In genomic region chr6:97828822-97829719, GRCm38 (mm10) we compare ENCODE assay signal across 12 mouse cellular contexts. TPM values are rescaled to one million over a fixed set of nuclear protein-coding genes. Genes with fewer than 3 reads are reported as not detected.
DNase-seq lines count a peak whose midpoint lies in the region; ATAC-seq lines count a peak whose summit lies in the region.
"Had no signal": no experiment of that assay in that cellular context is flagged by ENCODE, and none has a peak within 500 bp of the region (broad histone marks: within the 10 kb centered on the region; RNA-seq: fewer than 3 reads in every experiment).

No protein-coding gene starts in this region.

- no peak overlapping the region for H3K27ac ChIP-seq in embryonic facial prominence, embryonic 14.5 days (replicated peaks; ENCODE audit: low read depth, low read length)
- H3K27ac ChIP-seq in embryonic facial prominence, embryonic 10.5 days (replicated peaks), result no peak overlapping the region
- H3K27ac ChIP-seq in kidney, embryonic 15.5 days, result peak overlapping the region; percentile 32; the same call in 1 of the 2 replicates
- H3K27ac ChIP-seq in forebrain, embryonic 11.5 days (ENCODE audit: low read depth, low read length), result no peak overlapping the region
- H3K27ac ChIP-seq: liver, embryonic 13.5 days; neural tube, embryonic 12.5 days had no signal

- 50% methylated on average over 13 of the region's 13 CpGs for WGBS in embryonic facial prominence, embryonic 14.5 days
- 77% methylated on average over 13 of the region's 13 CpGs for WGBS in embryonic facial prominence, embryonic 10.5 days
- WGBS in kidney, embryonic 15.5 days, result 32% methylated on average over 13 of the region's 13 CpGs
- WGBS in forebrain, embryonic 11.5 days, result 80% methylated on average over 13 of the region's 13 CpGs

- H3K4me3 ChIP-seq in embryonic facial prominence, embryonic 14.5 days (ENCODE audit: low read depth, low read length), result no peak overlapping the region
- H3K4me3 ChIP-seq in embryonic facial prominence, embryonic 10.5 days, result no peak overlapping the region
- no peak overlapping the region for H3K4me3 ChIP-seq in kidney, embryonic 15.5 days (replicated peaks)
- H3K4me3 ChIP-seq in forebrain, embryonic 11.5 days (ENCODE audit: low read depth, low read length), result no peak overlapping the region
- H3K4me3 ChIP-seq: liver, embryonic 13.5 days; neural tube, embryonic 12.5 days had no signal

- peaks cover 13% of the 10 kb centered on the region for H3K4me1 ChIP-seq in embryonic facial prominence, embryonic 14.5 days (ENCODE audit: control insufficient read depth, insufficient read depth, low read length)
- peaks cover 9% of the 10 kb centered on the region for H3K4me1 ChIP-seq in embryonic facial prominence, embryonic 10.5 days
- peaks cover 14% of the 10 kb centered on the region for H3K4me1 ChIP-seq in kidney, embryonic 15.5 days
- no peaks in the 10 kb centered on the region for H3K4me1 ChIP-seq in forebrain, embryonic 11.5 days (replicated peaks; ENCODE audit: control insufficient read depth, insufficient read depth, low read length)
- H3K4me1 ChIP-seq: liver, embryonic 13.5 days; neural tube, embryonic 12.5 days had no signal

- ATAC-seq in embryonic facial prominence, embryonic 14.5 days (ENCODE audit: low read depth), result no peak
- ATAC-seq in kidney, embryonic 15.5 days (replicated peaks; ENCODE audit: low FRiP score), result no peak
- peak; percentile 83 for ATAC-seq in megakaryocyte, adult 5-6 weeks (ENCODE audit: poor library complexity, severe bottlenecking)
- ATAC-seq in forebrain, embryonic 11.5 days (replicated peaks; ENCODE audit: low FRiP score), result no peak

- H3K27me3 ChIP-seq in embryonic facial prominence, embryonic 14.5 days (replicated peaks; ENCODE audit: control insufficient read depth, insufficient read depth, low read length), result no peaks in the 10 kb centered on the region
- no peaks in the 10 kb centered on the region for H3K27me3 ChIP-seq in embryonic facial prominence, embryonic 10.5 days (replicated peaks; ENCODE audit: low read depth, poor library complexity, severe bottlenecking)
- H3K27me3 ChIP-seq in kidney, embryonic 15.5 days, result no peaks in the 10 kb centered on the region
- no peaks in the 10 kb centered on the region for H3K27me3 ChIP-seq in forebrain, embryonic 11.5 days (ENCODE audit: control insufficient read depth, insufficient read depth, low read length)
- H3K27me3 ChIP-seq: liver, embryonic 13.5 days; neural tube, embryonic 12.5 days had no signal

- H3K9ac ChIP-seq in embryonic facial prominence, embryonic 14.5 days (ENCODE audit: low read depth, low read length), result no peak overlapping the region
- no peak overlapping the region for H3K9ac ChIP-seq in kidney, embryonic 15.5 days
- no peak overlapping the region for H3K9ac ChIP-seq in forebrain, embryonic 11.5 days (ENCODE audit: low read length)
- H3K9ac ChIP-seq: liver, embryonic 13.5 days; neural tube, embryonic 12.5 days had no signal

- peak; percentile 54 for DNase-seq in embryonic facial prominence, embryonic 14.5 days (ENCODE audit: low spot score)
- no peak for DNase-seq in embryonic facial prominence, embryonic 10.5 days (ENCODE audit: low spot score)
- no peak for DNase-seq in kidney, postnatal 14 days
- peak; percentile 60 for DNase-seq in MN1 (ENCODE audit: low spot score)
- DNase-seq in retina, postnatal 1 day, result no peak
- no peak for DNase-seq in forebrain, embryonic 11.5 days (ENCODE audit: low spot score)
- DNase-seq: gastrocnemius, postnatal 36 days; kidney, postnatal 36 days; liver, embryonic 13.5 days had no signal

- no peaks in the 10 kb centered on the region for H3K9me3 ChIP-seq in embryonic facial prominence, embryonic 14.5 days (ENCODE audit: control insufficient read depth, low read length)
- no peaks in the 10 kb centered on the region for H3K9me3 ChIP-seq in embryonic facial prominence, embryonic 10.5 days
- no peaks in the 10 kb centered on the region for H3K9me3 ChIP-seq in kidney, embryonic 15.5 days (replicated peaks)
- no peaks in the 10 kb centered on the region for H3K9me3 ChIP-seq in forebrain, embryonic 11.5 days (ENCODE audit: control insufficient read depth, low read length)
- H3K9me3 ChIP-seq: liver, embryonic 13.5 days; neural tube, embryonic 12.5 days had no signal

- H3K4me2 ChIP-seq in embryonic facial prominence, embryonic 14.5 days (ENCODE audit: low read depth, low read length), result no peak overlapping the region
- no peak overlapping the region for H3K4me2 ChIP-seq in kidney, embryonic 15.5 days
- H3K4me2 ChIP-seq in forebrain, embryonic 11.5 days (ENCODE audit: low read depth, low read length, severe bottlenecking), result no peak overlapping the region
- H3K4me2 ChIP-seq: liver, embryonic 13.5 days; neural tube, embryonic 12.5 days had no signal

- no peaks in the 10 kb centered on the region for H3K36me3 ChIP-seq in embryonic facial prominence, embryonic 14.5 days (ENCODE audit: control insufficient read depth, insufficient read depth, low read length)
- no peaks in the 10 kb centered on the region for H3K36me3 ChIP-seq in embryonic facial prominence, embryonic 10.5 days (replicated peaks)
- no peaks in the 10 kb centered on the region for H3K36me3 ChIP-seq in kidney, embryonic 15.5 days
- no peaks in the 10 kb centered on the region for H3K36me3 ChIP-seq in forebrain, embryonic 11.5 days (ENCODE audit: control insufficient read depth, insufficient read depth, low read length)
- H3K36me3 ChIP-seq: liver, embryonic 13.5 days; neural tube, embryonic 12.5 days had no signal

RNA-seq across cellular contexts. Expression of gene Mitf, which starts 22.2 kb away (rescaled TPM):
- polyA plus RNA-seq in embryonic facial prominence, embryonic 14.5 days (2014; fragmentation: Nextera tagmentation; extraction: Ambion mirVana), result 3.0 and 3.1 TPM in 2 replicates
- polyA plus RNA-seq in embryonic facial prominence, embryonic 10.5 days (2016; fragmentation: Nextera tagmentation; extraction: Ambion mirVana), result 2.1 and 2.6 TPM in 2 replicates
- 2.5 and 3.4 TPM in 2 replicates for polyA plus RNA-seq in kidney, embryonic 15.5 days (2015; fragmentation: Nextera tagmentation; extraction: Ambion mirVana)
- 11.1 and 15.6 TPM in 2 replicates for total RNA-seq in megakaryocyte, adult 5-6 weeks (2015)
- 8.8 and 14.4 TPM in 2 replicates for total RNA-seq in megakaryocyte, adult 5-6 weeks (2017)
- polyA plus RNA-seq in forebrain, embryonic 11.5 days (2014; fragmentation: Nextera tagmentation; extraction: Ambion mirVana), result 0.79 and 1.7 TPM in 2 replicates

Comparison
In these comparisons a context has a peak if more than half of its experiments do, and no peak if none do; other contexts are left out.
1. DNase-seq: peak in embryonic facial prominence, embryonic 14.5 days (single experiment) and MN1 (single experiment); none in embryonic facial prominence, embryonic 10.5 days (single experiment), kidney, postnatal 14 days (single experiment), retina, postnatal 1 day (single experiment) and forebrain, embryonic 11.5 days (single experiment).